22 mouse cellular contexts compared by ENCODE assay signal in the genomic region with DNA sequence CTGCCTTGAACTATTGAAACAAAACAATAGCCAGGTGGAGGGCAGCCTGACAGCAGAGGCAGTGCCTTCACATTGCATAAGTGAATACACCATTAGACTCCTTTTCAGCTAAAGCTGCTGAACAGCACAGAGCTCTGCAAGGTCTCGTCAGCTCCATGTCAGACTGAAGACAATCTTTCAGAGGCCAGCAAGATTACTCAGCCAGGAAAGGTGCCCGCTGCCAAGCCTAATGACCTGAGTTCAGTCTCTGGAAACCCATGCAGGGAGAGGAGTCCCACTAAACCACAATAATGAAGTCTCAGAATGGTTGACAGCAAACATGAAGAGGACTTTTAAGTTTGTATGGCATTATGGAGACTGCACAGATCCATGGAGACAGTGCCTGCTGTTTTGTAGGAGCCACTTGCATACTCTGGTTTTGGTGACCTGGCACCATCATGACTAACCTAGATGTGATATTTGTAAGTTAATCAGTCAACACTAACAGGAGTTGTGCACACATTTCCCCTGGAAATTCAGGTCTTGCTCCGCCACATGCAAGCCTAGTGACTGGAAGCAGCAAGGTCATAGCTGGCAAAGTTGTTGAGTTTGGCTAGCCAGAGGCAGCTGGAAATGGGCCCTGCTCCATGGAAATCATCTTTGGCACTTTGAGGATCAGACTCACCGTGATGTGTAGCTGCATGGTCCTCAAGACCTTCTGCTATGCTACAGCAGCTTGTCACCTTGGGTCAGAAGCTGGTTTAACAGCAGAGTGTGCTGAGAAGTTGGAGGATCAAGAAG. TPM values are rescaled to one million over a fixed set of nuclear protein-coding genes. Genes with fewer than 3 reads are reported as not detected.
DNase-seq lines count a peak whose midpoint lies in the region; ATAC-seq and TF ChIP-seq lines count a peak whose summit lies in the region.
"Had no signal": no experiment of that assay in that cellular context is flagged by ENCODE, and none has a peak within 500 bp of the region (broad histone marks: within the 10 kb centered on the region; RNA-seq: fewer than 3 reads in every experiment).

No protein-coding gene starts in this region.

- H3K36me3 ChIP-seq in kidney, adult 2 months (ENCODE audit: control insufficient read depth, insufficient read depth, low read length): peaks cover 12% of the 10 kb centered on the region; the same call in 1 of the 2 replicates
- peaks cover 56 to 86% of the 10 kb centered on the region in 2 experiments for H3K36me3 ChIP-seq in CH12.LX (replicated peaks in 1 of 2; ENCODE audit: control insufficient read depth in 1 of 2, insufficient read depth in 1 of 2, low read length in 1 of 2)
- H3K36me3 ChIP-seq in stomach, postnatal 0 days (ENCODE audit: control insufficient read depth, insufficient read depth, low read length): peaks cover 31% of the 10 kb centered on the region

- no peak overlapping the region for H3K9ac ChIP-seq in CH12.LX (ENCODE audit: insufficient read depth, low read depth)
- no peak overlapping the region for H3K9ac ChIP-seq in stomach, postnatal 0 days (ENCODE audit: low read length)
- H3K9ac ChIP-seq: embryonic facial prominence, embryonic 12.5 days; embryonic facial prominence, embryonic 15.5 days; forebrain, postnatal 0 days; hindbrain, embryonic 12.5 days; hindbrain, embryonic 15.5 days had no signal

- dilution Hi-C loops in CH12.LX (cut with MboI; ENCODE audit: extremely low pct_ligation_motif_present, extremely low pct_unique_long_range_greater_than_20kb, low sequenced_read_pairs): no loop called here

- H3K4me1 ChIP-seq in kidney, adult 2 months (ENCODE audit: control insufficient read depth, insufficient read depth, low read length): peaks cover 34% of the 10 kb centered on the region
- no peaks in the 10 kb centered on the region; a peak in 1 of 4 replicates for H3K4me1 ChIP-seq in CH12.LX (ENCODE audit: control insufficient read depth in 1 of 2, insufficient read depth in 2 of 2)
- no peaks in the 10 kb centered on the region for H3K4me1 ChIP-seq in stomach, postnatal 0 days (replicated peaks; ENCODE audit: control insufficient read depth, insufficient read depth)
- H3K4me1 ChIP-seq: embryonic facial prominence, embryonic 12.5 days; embryonic facial prominence, embryonic 15.5 days; hindbrain, embryonic 12.5 days; hindbrain, embryonic 15.5 days had no signal

- in situ Hi-C loops in CH12.LX (cut with MboI; ENCODE audit: low pct_ligation_motif_present, low pct_unique_long_range_greater_than_20kb, low sequenced_read_pairs): no loop called here

- no peak for TF ChIP-seq CTCF in kidney, adult 2 months (conservative IDR thresholded peaks at IDR 0.05; ENCODE audit: insufficient read depth, insufficient read length, low read depth, low read length)
- no peak for TF ChIP-seq CTCF in CH12.LX (conservative IDR thresholded peaks at IDR 0.05 in 1 of 2, IDR thresholded peaks at IDR 0.05 in 1 of 2; ENCODE audit: low read depth in 2 of 2, low read length in 2 of 2)
- no peak for TF ChIP-seq CTCF in stomach, postnatal 0 days (IDR thresholded peaks at IDR 0.05; ENCODE audit: low read depth)

- TF ChIP-seq RAD21 in CH12.LX (IDR thresholded peaks at IDR 0.05; ENCODE audit: low read depth, low read length): no peak

- no peak for TF ChIP-seq EP300 in CH12.LX (IDR thresholded peaks at IDR 0.05; ENCODE audit: low read length)
- no peak for TF ChIP-seq EP300 in stomach, postnatal 0 days (optimal IDR thresholded peaks at IDR 0.05)

- no peak overlapping the region for H3K4me3 ChIP-seq in kidney, adult 2 months (ENCODE audit: insufficient read depth, low read depth, low read length)
- no peak overlapping the region for H3K4me3 ChIP-seq in CH12.LX (replicated peaks in 1 of 3; ENCODE audit: low read depth in 2 of 3, low read length in 2 of 3, poor library complexity in 1 of 3)
- H3K4me3 ChIP-seq in stomach, postnatal 0 days (ENCODE audit: low read depth, low read length): no peak overlapping the region
- H3K4me3 ChIP-seq: embryonic facial prominence, embryonic 12.5 days; embryonic facial prominence, embryonic 15.5 days; gastrocnemius, adult 2 months; hindbrain, embryonic 12.5 days; hindbrain, embryonic 15.5 days had no signal

- H3K9me3 ChIP-seq in CH12.LX (replicated peaks; ENCODE audit: low read length): no peaks in the 10 kb centered on the region
- no peaks in the 10 kb centered on the region for H3K9me3 ChIP-seq in stomach, postnatal 0 days (ENCODE audit: control insufficient read depth, low read length)
- H3K9me3 ChIP-seq: embryonic facial prominence, embryonic 12.5 days; embryonic facial prominence, embryonic 15.5 days; hindbrain, embryonic 12.5 days; hindbrain, embryonic 15.5 days had no signal

- H3K79me2 ChIP-seq in CH12.LX (replicated peaks; ENCODE audit: control insufficient read depth, extremely low read depth, insufficient read depth, poor library complexity, severe bottlenecking): peaks cover 13% of the 10 kb centered on the region

- 44% methylated on average over 4 of the region's 4 CpGs for WGBS in kidney, adult 2 months
- WGBS in stomach, postnatal 0 days: 79% methylated on average over 4 of the region's 4 CpGs

- H3K27ac ChIP-seq in kidney, adult 2 months (ENCODE audit: insufficient read depth, low read depth, low read length): 0 out of 2 replicates have a peak overlapping the region, but pooled peaks have one; percentile 18
- no peak overlapping the region for H3K27ac ChIP-seq in CH12.LX (ENCODE audit: insufficient read depth, low read depth)
- no peak overlapping the region for H3K27ac ChIP-seq in stomach, postnatal 0 days (replicated peaks)
- H3K27ac ChIP-seq: embryonic facial prominence, embryonic 12.5 days; embryonic facial prominence, embryonic 15.5 days; gastrocnemius, adult 2 months; hindbrain, embryonic 12.5 days; hindbrain, embryonic 15.5 days had no signal

- H3K4me2 ChIP-seq in CH12.LX (ENCODE audit: insufficient read depth, low read depth, poor library complexity, severe bottlenecking): no peak overlapping the region
- no peak overlapping the region for H3K4me2 ChIP-seq in stomach, postnatal 0 days (replicated peaks; ENCODE audit: low read depth)
- H3K4me2 ChIP-seq: embryonic facial prominence, embryonic 12.5 days; embryonic facial prominence, embryonic 15.5 days; heart, embryonic 11.5 days; hindbrain, embryonic 12.5 days; hindbrain, embryonic 15.5 days had no signal

- H3K27me3 ChIP-seq in kidney, adult 2 months (replicated peaks; ENCODE audit: control insufficient read depth, insufficient read depth, low read length): no peaks in the 10 kb centered on the region
- no peaks in the 10 kb centered on the region for H3K27me3 ChIP-seq in CH12.LX (replicated peaks)
- H3K27me3 ChIP-seq in stomach, postnatal 0 days (ENCODE audit: control insufficient read depth, insufficient read depth, low read length): no peaks in the 10 kb centered on the region
- H3K27me3 ChIP-seq: embryonic facial prominence, embryonic 12.5 days; embryonic facial prominence, embryonic 15.5 days; hindbrain, embryonic 12.5 days; hindbrain, embryonic 15.5 days had no signal

- no peak for TF ChIP-seq POLR2A in kidney, adult 2 months (IDR thresholded peaks at IDR 0.05; ENCODE audit: low read depth, low read length)
- TF ChIP-seq POLR2A in CH12.LX (IDR thresholded peaks at IDR 0.05; ENCODE audit: low read depth, low read length): 0 out of 2 replicates have a peak, but pooled peaks have one; percentile 12

- no peak for ATAC-seq in stomach, postnatal 0 days (ENCODE audit: low FRiP score, low TSS enrichment)
- ATAC-seq: forebrain, embryonic 14.5 days; forebrain, postnatal 0 days; intestine, postnatal 0 days had no signal

- DNase-seq in adrenal gland, postnatal 10 days: peak; percentile 50
- DNase-seq in adrenal gland, postnatal 4 days (ENCODE audit: low spot score in 2 of 2): no peak
- peak; percentile 58 for DNase-seq in kidney, adult 2 months
- no peak for DNase-seq in kidney, adult 18-20 months
- no peak for DNase-seq in CH12.LX (ENCODE audit: extremely low read depth)
- DNase-seq in stomach, postnatal 0 days (ENCODE audit: low spot score): no peak
- DNase-seq: B cell, adult 2 months; cerebellum, adult 11 months; cerebellum, adult 2 months; cerebellum, adult 9-11 months; cerebellum, postnatal 25 days; forebrain, postnatal 0 days; gastrocnemius, adult 2 months; gastrocnemius, postnatal 14 days; heart, adult 11 months had no signal

TF ChIP-seq in CH12.LX, 34 proteins besides CTCF, POLR2A, EP300 and RAD21 (continues in another document):
- TF ChIP-seq JUN (IDR thresholded peaks at IDR 0.05; ENCODE audit: insufficient read depth, low read depth, low read length) (no peak), MYC (IDR thresholded peaks at IDR 0.05; ENCODE audit: low read depth, low read length) (no peak), UBTF (IDR thresholded peaks at IDR 0.05; ENCODE audit: low read depth, low read length) (no peak), HCFC1 (IDR thresholded peaks at IDR 0.05; ENCODE audit: low read depth, low read length) (no peak), POLR2AphosphoS2 (IDR thresholded peaks at IDR 0.05; ENCODE audit: low read depth, low read length) (no peak), TBP (conservative IDR thresholded peaks at IDR 0.05; ENCODE audit: low read depth, low read length) (no peak), E2F4 (IDR thresholded peaks at IDR 0.05; ENCODE audit: insufficient replicate concordance, low read depth, low read length) (no peak), USF1 (IDR thresholded peaks at IDR 0.05; ENCODE audit: low read depth, low read length) (no peak)

RNA-seq across cellular contexts. Expression of gene Grpel1, which starts 8.3 kb away (rescaled TPM):
- total RNA-seq in adrenal gland, postnatal 10 days (2021): 100 to 1,000 TPM; 101 to 103 TPM
- 10 to 100 TPM; 66.7 to 70.8 TPM for total RNA-seq in adrenal gland, postnatal 4 days (2021)
- 30.5 and 38.4 TPM in 2 replicates for polyA plus RNA-seq in kidney, adult 2 months (2012; rRNA removed)
- total RNA-seq in CH12.LX (2012; rRNA removed) (37.4 and 43.9 TPM in 2 replicates), CH12.LX (2014; rRNA removed) (41.2 and 43.4 TPM in 2 replicates)
- polyA plus RNA-seq in CH12.LX (2012; ENCODE audit: insufficient read length, low read depth): 57.8 and 59.7 TPM in 2 replicates
- polyA plus RNA-seq in stomach, postnatal 0 days (2015; fragmentation: Nextera tagmentation; extraction: Ambion mirVana): 54.1 and 56.5 TPM in 2 replicates

RNA-seq across cellular contexts. Expression of gene Tada2b, which starts 11.0 kb away (rescaled TPM):
- total RNA-seq in adrenal gland, postnatal 10 days (2021): 10 to 100 TPM; 32.6 to 34.8 TPM
- total RNA-seq in adrenal gland, postnatal 4 days (2021): 10 to 100 TPM; 30.1 to 32.2 TPM
- polyA plus RNA-seq in kidney, adult 2 months (2012; rRNA removed): 17.0 and 18.7 TPM in 2 replicates
- total RNA-seq in CH12.LX (2012; rRNA removed): 3.0 and 4.0 TPM in 2 replicates
- total RNA-seq in CH12.LX (2014; rRNA removed): 4.4 and 4.8 TPM in 2 replicates
- 12.5 and 13.8 TPM in 2 replicates for polyA plus RNA-seq in CH12.LX (2012; ENCODE audit: insufficient read length, low read depth)
- 1.5 and 1.8 TPM in 2 replicates for polyA plus RNA-seq in stomach, postnatal 0 days (2015; fragmentation: Nextera tagmentation; extraction: Ambion mirVana)

RNA-seq across cellular contexts. Expression of gene Ccdc96, which starts 11.3 kb away (rescaled TPM):
- under 1 TPM; 0.15 to 0.36 TPM for total RNA-seq in adrenal gland, postnatal 10 days (2021)
- total RNA-seq in adrenal gland, postnatal 4 days (2021): under 1 TPM; 0.20 to 0.42 TPM
- 0.26 and 0.28 TPM in 2 replicates for polyA plus RNA-seq in kidney, adult 2 months (2012; rRNA removed)
- total RNA-seq in CH12.LX (2012; rRNA removed) (0.34 and 0.38 TPM in 2 replicates), CH12.LX (2014; rRNA removed) (0.05 and 0.26 TPM in 2 replicates)
- 0.33 and 0.41 TPM in 2 replicates for polyA plus RNA-seq in CH12.LX (2012; ENCODE audit: insufficient read length, low read depth)
- 0.12 and 0.21 TPM in 2 replicates for polyA plus RNA-seq in stomach, postnatal 0 days (2015; fragmentation: Nextera tagmentation; extraction: Ambion mirVana)

Comparison
In these comparisons a context has a peak if more than half of its experiments do, and no peak if none do; other contexts are left out.
1. DNase-seq: peak in adrenal gland, postnatal 10 days (single experiment) and kidney, adult 2 months (single experiment); none in adrenal gland, postnatal 4 days (0 of 2), kidney, adult 18-20 months (single experiment), CH12.LX (single experiment) and stomach, postnatal 0 days (single experiment).
2. RNA of gene Tada2b, which starts 11.0 kb away (total RNA-seq): 32.6 to 34.8 TPM in adrenal gland, postnatal 10 days and 30.1 to 32.2 TPM in adrenal gland, postnatal 4 days; 3.0 to 4.8 TPM in CH12.LX; every median in the first group is over 4 times any median in the second.